Mouse (Mus musculus) CD4-positive, CD25-positive, alpha-beta regulatory T cell, adult 4 months (primary cell): Measurements from ENCODE around the gene 2810006K23Rik. TPM values are rescaled to one million over a fixed set of nuclear protein-coding genes. Genes with fewer than 3 reads are reported as not detected.

ENCODE experiments used
- polyA plus RNA-seq, 2 experiments: library from polyadenylated mRNA; unstranded; fragments of 100-300 nt; shearing (Covaris generic); gene quantifications; one replicate each; pipeline ENCODE4 v1.2.1; 2017

2810006K23Rik gene
- polyA plus RNA-seq, 2 experiments from 2014 or later = 12.0 to 16.5 TPM

Other genes with a start within 250 kb of the 2810006K23Rik start
- 10 to 100 TPM; 16.1 to 16.6 TPM for gene Abcb9, start 232.3 kb upstream of the 2810006K23Rik start, polyA plus RNA-seq
- gene Ogfod2, start 215.8 kb upstream of the 2810006K23Rik start, polyA plus RNA-seq = 10 to 100 TPM; 25.6 to 51.6 TPM
- gene Arl6ip4, start 212.0 kb upstream of the 2810006K23Rik start, polyA plus RNA-seq = 10 to 100 TPM; 48.7 to 61.0 TPM
- 10 to 100 TPM in 1 of 2 experiments, 1 to 10 TPM in 1; 9.3 to 11.5 TPM for gene Pitpnm2, start 78.3 kb upstream of the 2810006K23Rik start, polyA plus RNA-seq
- gene Mphosph9, start 117 bp upstream of the 2810006K23Rik start, polyA plus RNA-seq = 10 to 100 TPM; 16.8 to 18.6 TPM
- 10 to 100 TPM; 10.1 to 13.1 TPM for gene Cdk2ap1, start 35.0 kb downstream of the 2810006K23Rik start, polyA plus RNA-seq
- 100 to 1,000 TPM; 163 to 182 TPM for gene Sbno1, start 97.9 kb downstream of the 2810006K23Rik start, polyA plus RNA-seq
- 10 to 100 TPM; 19.8 to 19.9 TPM for gene Kmt5a, start 111.8 kb downstream of the 2810006K23Rik start, polyA plus RNA-seq
- gene Rilpl2, start 150.3 kb downstream of the 2810006K23Rik start, polyA plus RNA-seq = 10 to 100 TPM; 51.3 to 54.0 TPM
- 10 to 100 TPM in 1 of 2 experiments, 1 to 10 TPM in 1; 4.7 to 14.2 TPM for gene Snrnp35, start 155.0 kb downstream of the 2810006K23Rik start, polyA plus RNA-seq
- 1 to 10 TPM in 1 of 2 experiments, under 1 TPM in 1; 0.62 to 1.1 TPM for gene Rilpl1, start 203.3 kb downstream of the 2810006K23Rik start, polyA plus RNA-seq
- gene Tmed2, start 212.6 kb downstream of the 2810006K23Rik start, polyA plus RNA-seq = 10 to 100 TPM; 35.7 to 51.2 TPM
- gene Ddx55, start 224.8 kb downstream of the 2810006K23Rik start, polyA plus RNA-seq = 10 to 100 TPM; 17.2 to 22.9 TPM